Mouse (Mus musculus): ENCODE results near the gene Gm12790.
"Not testable (repeated sequence)": the region's sequence is repeated elsewhere in the genome, so short reads cannot be mapped to it uniquely, and the experiment has no call there.

Gene Gm12790

GRCm38 (mm10) chr4:101980949-101981348 lies at the start of gene Gm12790:
Gene Gm12790, minus strand, starts transcription at chr4:101981049.
- in situ Hi-C loops (cut with MboI), result not testable (repeated sequence)

GRCm38 (mm10) chr4:102026619-102027018 lies 45.8 kb upstream of the Gm12790 start:
- in situ Hi-C loops (cut with MboI), result no loop called here

- in situ Hi-C loops (cut with MboI), result no loop called here
These were observed 17.5 kb upstream of the Gm12790 start for GRCm38 (mm10) chr4:101998267-101998922.

- in situ Hi-C loops (cut with MboI), result no loop called here
These were observed 16.6 kb upstream of the Gm12790 start for GRCm38 (mm10) chr4:101997426-101997825.

GRCm38 (mm10) chr4:101986326-101986725 lies 5.5 kb upstream of the Gm12790 start, which contains the start of gene Gm12789:
Gene Gm12789, plus strand, starts transcription at chr4:101986626.
- in situ Hi-C loops (cut with MboI), result not testable (repeated sequence)

GRCm38 (mm10) chr4:101985678-101986077 lies 4.8 kb upstream of the Gm12790 start:
- in situ Hi-C loops (cut with MboI), result no loop called here

GRCm38 (mm10) chr4:101940107-101940506 lies 40.7 kb downstream of the Gm12790 start, which contains the start of gene Gm12794:
Gene Gm12794, plus strand, starts transcription at chr4:101940407.
- in situ Hi-C loops (cut with MboI), result not testable (repeated sequence)

All from mature B cell (primary cell).